Mouse (Mus musculus): ENCODE data around the gene Scrn1. TPM values are rescaled to one million over a fixed set of nuclear protein-coding genes. Genes with fewer than 3 reads are reported as not detected.

The Scrn1 gene
- under 1 TPM in 1 of 3 experiments, not detected in 2; 0.13 TPM for polyA plus RNA-seq (2017; shearing (Covaris generic))

GRCm38 (mm10) chr6:54565665-54566545 is at the start of gene Scrn1:
Gene Scrn1, minus strand, starts transcription at chr6:54566489.
- ATAC-seq = no peak

- ATAC-seq = no peak
Measured at GRCm38 (mm10) chr6:54606241-54606640, 40.0 kb upstream of the Scrn1 start.

GRCm38 (mm10) chr6:54604001-54604715 is 37.9 kb upstream of the Scrn1 start:
- ATAC-seq = no peak

DNA sequence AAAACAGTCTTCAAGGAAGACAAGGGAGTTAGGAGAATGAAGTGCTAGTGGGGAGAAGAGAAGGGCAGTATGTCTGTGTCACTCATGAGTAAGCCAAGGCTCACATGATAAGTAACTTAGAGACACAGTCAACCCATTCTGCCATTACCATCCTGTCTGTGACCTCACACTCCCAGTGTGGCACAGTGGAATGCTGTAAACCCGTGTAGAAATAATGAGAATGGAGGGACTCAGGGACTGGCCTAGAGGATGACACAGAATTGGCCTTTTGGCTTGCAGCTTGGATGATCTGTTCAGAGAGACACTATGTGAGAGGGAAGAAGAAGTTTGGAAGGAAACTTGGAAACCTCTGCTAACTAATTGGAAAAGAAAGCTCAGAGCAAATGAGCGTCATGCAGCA is 36.6 kb upstream of the Scrn1 start:
- no peak for ATAC-seq

DNA sequence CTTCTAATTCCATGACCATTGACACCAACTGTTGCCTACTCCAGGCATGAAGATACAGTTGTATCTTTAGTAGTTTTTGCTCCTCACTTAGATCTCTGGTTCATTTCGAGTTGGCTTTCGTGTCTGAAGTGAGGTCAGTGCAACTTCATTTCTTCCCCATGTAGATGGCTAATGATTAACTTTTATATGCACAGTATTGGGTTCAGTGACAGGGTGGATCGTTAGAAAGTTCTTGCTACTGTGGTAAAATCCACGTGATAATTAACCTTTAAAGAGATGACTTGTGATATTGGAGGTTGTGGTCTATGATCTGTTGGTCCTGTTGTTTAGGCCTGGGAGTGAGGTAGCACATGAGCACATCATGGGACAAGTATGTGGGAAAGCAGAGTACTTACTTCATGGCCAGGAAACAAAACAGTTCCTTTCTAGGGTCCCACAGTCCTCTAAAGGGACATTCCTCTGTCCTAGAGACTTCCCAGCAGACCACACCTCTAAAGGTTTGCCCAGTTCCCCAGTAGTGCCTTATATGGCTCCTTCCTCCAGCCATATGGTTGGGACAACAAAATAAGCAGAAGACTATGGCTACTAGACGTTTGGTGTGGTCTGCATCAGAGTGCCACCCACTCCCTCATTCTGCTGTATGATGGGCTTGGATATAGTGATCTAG is 34.5 kb upstream of the Scrn1 start:
- no peak for ATAC-seq

- ATAC-seq = no peak
Measured at GRCm38 (mm10) chr6:54597711-54598110, 31.4 kb upstream of the Scrn1 start.

DNA sequence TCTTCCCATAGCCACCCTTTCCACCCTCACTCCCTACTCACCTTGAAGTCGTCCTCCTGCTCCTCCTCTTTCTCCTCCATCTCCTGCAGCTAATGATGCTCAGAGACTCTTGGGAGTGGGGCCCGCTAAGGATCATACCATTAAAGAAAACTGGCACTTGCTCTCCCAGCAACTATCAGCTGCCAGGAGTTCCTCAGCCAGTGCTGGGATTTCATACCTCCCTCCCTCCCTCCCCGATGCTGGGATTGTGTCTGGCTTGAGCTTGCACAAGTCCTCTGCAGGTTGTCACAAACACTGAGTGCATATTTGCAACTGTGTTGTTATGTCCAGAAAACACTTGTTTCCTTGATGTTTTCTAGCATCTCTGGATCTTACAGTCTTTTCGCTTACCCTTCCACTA is 30.9 kb upstream of the Scrn1 start, which contains the start of gene Fkbp14:
Gene Fkbp14 (minus strand): TSS at position 101 of the 400 bp plus-strand sequence.
- no peak for ATAC-seq

DNA sequence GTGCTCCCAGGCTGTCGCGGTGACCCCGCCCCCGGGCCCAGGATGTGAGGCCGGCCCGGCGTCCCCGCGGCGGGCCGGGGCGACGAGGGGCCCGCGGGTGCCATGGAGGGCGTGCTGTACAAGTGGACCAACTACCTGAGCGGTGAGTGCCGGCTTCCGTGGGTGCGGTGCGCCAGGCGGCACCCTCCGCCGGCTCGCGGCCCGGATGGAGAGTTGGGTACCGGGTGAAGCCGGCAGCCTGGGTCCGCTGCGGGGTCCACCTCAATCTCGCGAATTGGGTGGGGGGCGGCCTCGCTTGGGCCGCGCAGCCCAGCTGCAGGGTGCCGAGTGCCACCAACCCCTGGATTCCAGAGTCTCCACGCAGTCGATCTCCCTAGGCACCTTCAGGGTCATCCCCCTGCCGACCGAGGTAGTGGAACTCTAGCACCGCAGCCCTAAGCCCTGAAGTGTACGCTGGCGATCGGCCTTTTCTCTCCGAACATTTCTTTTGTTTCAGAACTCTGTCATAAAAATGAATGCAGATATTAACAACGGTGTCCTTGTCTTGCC is 29.1 kb upstream of the Scrn1 start:
- ATAC-seq = peak; percentile 47

- ATAC-seq = peak; percentile 50
Measured at GRCm38 (mm10) chr6:54594469-54595329, 28.4 kb upstream of the Scrn1 start, which contains the start of gene Plekha8. Gene Plekha8, plus strand, starts transcription at chr6:54595111.

- no peak for ATAC-seq
Measured at GRCm38 (mm10) chr6:54593766-54594468, 27.6 kb upstream of the Scrn1 start.

DNA sequence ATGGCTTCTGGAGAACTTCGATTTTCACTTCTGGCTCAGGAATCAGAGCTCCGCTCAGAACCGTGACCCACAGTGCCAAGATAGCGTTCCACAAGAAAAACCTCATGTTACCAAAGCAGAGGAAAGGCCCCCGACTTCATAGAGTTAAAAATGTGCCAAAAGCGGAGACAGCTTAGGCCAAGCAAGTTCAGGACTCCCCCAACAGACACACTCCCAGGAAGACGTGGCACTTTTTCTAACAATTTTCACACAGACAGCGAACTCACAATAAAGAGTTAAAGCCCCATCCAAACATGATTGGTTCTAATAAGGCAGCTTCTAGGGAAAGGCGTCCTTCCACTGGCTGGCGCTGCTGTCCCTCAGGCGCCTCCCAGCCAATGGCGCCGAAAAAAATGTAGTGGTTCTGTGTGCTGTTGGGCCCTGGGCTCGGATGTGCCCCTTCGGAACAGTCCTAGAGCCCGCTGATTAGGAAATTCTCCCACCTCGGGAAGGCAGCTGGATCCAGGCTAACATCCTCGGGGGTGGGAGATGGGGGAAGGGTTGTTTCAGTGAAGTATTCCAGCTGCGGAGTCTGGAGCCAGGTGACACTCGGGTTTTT is 26.7 kb upstream of the Scrn1 start:
- peak; percentile 92 for ATAC-seq

- no peak for ATAC-seq
Measured at GRCm38 (mm10) chr6:54591778-54592177, 25.5 kb upstream of the Scrn1 start.

DNA sequence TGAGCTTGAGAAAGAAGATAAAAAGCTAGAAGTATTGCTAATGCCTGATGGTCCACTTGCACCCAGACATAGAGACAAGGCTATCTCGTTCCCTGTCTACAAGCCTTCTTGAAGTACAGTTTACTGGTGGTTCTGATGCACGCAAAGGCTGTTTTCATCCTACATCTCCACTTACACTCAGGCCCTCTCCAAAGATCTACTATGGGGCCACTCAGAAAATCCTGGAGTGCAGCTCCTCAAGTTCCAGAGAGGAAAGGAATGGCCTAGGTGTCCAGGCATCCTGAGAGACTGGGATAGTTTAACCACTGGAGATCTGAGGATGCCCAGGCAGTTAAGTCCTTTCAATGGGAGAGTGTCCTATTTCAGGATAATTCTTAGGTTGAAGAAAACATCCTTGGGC is 24.4 kb upstream of the Scrn1 start:
- no peak for ATAC-seq

- no peak for ATAC-seq
Measured at GRCm38 (mm10) chr6:54588212-54588611, 21.9 kb upstream of the Scrn1 start.

DNA sequence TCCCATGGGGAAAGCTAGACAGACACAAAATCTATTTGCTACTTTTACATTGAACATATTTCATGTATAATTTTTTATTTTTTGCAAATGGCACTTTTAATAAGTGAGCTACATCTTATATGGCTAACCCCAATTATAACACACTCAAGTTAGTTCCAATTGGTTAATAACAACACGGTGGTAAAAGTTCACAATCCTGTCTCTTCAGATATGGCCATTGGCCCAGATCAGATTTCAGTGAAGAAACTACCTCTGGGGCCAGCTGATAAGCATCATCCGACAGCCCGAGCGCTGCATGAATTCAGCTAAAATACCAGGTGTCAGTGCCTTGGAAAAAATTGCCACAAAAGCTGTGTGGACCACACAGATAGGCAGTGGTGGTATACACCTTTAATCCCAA is 21.4 kb upstream of the Scrn1 start:
- no peak for ATAC-seq

- no peak for ATAC-seq
Measured at GRCm38 (mm10) chr6:54586911-54587310, 20.6 kb upstream of the Scrn1 start.

GRCm38 (mm10) chr6:54586175-54586574 is 19.9 kb upstream of the Scrn1 start:
- peak; percentile 82 for ATAC-seq

DNA sequence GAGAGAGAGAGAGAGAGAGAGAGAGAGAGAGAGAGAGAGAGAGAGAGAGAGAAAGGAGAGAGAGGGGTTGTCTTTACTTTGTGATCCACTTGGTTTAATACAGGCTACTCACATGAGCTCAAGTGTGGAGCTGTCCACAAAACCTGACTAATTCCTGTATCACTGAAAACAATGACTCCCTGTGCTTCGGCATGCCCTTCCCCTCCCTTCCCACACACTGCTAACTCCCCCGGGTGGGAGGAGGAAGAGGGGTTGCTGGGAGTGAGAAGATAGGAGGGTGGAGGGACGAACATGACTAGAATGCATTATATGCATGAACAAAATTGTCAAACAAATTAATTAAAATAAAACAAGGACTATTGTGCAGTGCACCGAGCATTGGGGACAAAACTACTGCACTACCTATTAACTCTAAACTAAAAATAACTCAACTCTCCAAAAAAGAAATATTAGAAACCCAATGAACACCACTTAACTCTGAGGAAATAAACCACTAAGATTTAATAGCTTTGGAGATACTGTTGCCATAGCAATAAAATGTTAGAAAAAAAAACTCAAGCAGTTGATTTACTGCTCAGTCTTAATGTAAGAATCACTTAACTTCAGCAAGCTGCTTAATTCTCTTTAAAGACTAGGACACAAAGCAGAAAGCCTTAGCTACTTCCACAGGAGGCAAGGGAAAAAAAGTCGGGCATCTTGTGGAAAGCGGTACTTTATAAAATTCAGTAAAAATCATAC is 7.1 kb upstream of the Scrn1 start:
- ATAC-seq = no peak

- no peak for ATAC-seq
Measured at GRCm38 (mm10) chr6:54569776-54570175, 3.5 kb upstream of the Scrn1 start.

- ATAC-seq = no peak
Measured at GRCm38 (mm10) chr6:54566546-54566919, 244 bp upstream of the Scrn1 start.
